Mouse (Mus musculus): ENCODE data around the gene Mtmr10. TPM values are rescaled to one million over a fixed set of nuclear protein-coding genes. Genes with fewer than 3 reads are reported as not detected.

Gene Mtmr10
- total RNA-seq (2017): 2.7 and 2.8 TPM in 2 replicates

DNA sequence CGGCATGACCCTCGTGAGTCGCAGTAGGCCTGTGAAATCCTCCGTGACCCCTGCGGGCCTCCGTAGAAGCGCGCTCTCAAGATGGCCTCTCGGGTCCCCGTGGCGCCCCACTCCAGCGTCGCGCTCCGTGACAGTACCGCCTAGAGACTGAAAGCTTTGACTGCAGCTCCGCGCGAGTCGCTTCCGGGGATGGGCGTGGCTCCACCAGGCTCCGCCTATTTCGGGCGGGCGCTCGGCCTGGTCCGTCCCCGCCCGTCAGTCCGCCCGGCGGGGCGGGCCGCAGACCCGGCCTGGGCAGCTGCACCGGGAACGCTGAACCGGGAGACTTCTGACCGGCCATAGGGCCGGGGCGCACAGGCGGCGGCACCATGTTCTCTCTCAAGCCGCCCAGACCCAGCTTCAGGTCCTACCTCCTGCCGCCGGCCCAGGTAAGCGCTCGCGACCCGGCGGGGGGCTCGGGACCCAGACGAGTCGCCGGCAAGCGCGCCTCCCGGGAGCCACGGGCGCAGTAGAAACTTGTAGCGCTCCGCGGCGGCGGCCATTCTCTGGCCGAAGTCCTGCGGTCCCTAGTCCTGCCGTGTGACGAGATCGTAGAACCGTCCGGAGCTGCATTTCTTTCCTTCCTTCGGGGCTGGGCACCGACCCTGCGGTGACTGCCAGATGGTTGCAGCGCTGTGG, at the start of gene Mtmr10:
Mtmr10 (plus strand) TSS at position 240 of the 678 bp plus-strand sequence.
- ATAC-seq (replicated peaks; ENCODE audit: low read depth, poor library complexity, severe bottlenecking): peak; percentile 98

DNA sequence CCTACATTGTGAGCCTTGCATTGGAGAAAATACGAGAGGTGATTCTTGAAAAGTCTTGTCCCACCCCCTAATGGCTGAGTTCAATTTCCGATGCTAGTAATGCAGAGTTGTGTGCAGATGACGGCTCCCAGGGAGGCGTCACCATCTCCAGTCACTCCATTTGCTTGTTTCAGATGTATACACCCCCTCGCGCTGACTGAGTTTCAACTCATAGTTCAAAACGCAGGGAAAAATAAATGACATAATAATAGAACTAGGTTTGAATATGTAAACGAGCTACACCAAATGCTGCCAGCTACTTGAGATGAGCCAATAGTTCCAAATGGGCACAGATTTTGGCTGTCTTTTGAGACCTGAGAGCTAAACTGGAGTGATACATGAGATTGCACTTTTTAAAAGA, 49.7 kb upstream of the Mtmr10 start:
- ATAC-seq (replicated peaks; ENCODE audit: low read depth, poor library complexity, severe bottlenecking): no peak

DNA sequence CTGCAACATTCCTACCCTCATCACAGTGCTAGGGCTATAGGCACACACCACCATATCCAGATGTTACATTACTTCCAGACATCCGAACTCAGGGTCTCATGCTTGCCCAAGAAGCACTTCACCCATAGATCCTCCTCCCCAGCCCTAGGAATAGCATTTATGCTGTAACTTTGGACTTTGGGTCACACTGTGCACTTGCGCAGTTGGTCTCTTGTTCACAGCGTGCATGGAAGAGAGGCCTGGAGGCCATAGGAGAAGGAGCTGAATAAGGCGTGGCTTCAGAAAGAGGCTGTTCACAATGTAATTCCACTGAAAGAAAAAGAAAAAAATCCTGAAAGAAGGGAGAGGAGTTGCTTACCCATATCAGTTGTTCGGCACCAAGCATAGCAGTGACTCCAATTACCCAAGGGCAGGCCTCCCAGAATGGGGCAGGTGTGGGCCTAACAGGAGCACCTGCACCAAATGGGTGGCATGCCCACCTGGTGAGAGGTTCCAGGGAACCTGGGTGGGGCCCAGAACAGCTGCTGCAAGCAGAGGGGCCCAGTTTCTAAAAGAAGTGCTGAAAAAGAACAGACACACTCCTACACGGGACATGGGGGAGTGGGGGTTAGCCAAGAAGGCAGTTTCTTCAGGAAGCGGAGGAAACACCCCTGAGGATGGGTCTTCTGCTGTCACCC, 48.9 kb upstream of the Mtmr10 start:
- no peak for ATAC-seq (replicated peaks; ENCODE audit: low read depth, poor library complexity, severe bottlenecking)

DNA sequence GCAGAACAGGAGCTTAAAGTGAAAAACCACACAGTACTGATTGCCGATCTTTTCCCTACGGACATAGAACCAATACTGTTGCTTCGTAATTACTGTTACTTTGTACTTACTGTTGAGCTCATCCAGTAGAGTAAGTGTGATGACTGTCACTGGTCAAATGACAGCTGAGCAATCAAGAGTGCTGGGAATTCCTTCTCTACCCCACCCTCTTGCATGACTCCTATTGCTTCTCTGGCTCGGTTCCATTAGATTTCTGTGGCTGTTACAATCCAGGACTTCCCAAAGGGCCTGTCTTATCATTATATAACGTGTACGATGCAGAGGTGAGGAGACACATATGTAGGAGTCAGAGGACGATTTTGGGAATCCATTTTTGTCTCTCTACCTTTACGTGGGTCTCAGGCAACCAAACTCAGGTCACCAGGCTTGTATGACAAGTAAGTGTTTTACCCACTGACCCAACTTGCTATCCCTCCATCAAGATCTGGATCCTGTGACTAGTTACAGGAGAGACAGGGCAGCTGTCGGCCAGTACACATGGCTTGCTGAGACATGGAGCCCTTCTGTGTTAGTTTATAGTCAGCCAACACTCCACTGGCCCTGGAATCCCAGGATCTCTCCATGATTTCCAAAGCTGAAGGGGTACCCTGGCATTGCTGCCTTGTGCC, 48.2 kb upstream of the Mtmr10 start:
- ATAC-seq (replicated peaks; ENCODE audit: low read depth, poor library complexity, severe bottlenecking): no peak

DNA sequence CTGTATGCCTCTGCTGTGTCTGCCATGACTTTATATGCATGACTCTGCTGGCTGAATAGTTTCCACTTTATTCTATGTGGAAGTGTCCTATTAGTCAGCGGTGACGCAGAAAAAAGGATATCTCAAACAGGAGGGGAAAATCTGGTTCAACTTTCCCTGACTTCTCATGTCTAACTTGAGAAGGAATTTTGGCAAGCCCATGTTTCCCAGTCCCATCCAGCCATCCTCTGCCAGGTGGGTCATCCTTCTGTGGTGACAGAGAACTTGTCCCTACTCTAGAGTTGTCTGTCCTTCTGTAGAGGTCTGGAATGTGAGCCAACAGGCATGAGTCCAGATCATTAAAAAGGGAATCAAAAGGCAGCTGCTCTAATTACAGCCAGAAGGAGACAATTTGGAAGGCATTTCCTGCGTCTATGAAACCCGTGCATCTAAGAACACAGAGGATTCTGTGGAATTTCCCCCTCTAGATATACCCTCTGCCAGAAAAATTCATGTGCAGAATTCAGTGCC, 47.6 kb upstream of the Mtmr10 start:
- no peak for ATAC-seq (replicated peaks; ENCODE audit: low read depth, poor library complexity, severe bottlenecking)

DNA sequence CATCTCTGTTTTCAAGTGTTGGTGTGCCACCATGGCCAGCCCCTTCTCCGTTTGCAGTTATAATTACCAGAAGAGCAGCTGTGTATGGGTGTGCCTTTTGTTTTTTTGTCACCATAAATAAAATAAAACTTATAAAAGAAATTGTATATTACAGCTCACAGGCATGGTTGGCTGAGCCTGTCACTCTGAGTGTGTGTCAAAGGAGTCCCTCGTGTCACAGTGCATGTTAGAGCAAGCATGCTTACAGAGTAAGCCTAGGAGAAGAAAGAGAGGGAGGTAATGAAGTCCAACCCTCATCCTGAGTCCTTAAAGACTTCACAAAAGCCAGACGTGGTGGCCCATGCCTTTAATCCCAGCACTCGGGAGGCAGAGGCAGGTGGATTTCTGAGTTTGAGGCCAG, 45.0 kb upstream of the Mtmr10 start:
- no peak for ATAC-seq (replicated peaks; ENCODE audit: low read depth, poor library complexity, severe bottlenecking)

DNA sequence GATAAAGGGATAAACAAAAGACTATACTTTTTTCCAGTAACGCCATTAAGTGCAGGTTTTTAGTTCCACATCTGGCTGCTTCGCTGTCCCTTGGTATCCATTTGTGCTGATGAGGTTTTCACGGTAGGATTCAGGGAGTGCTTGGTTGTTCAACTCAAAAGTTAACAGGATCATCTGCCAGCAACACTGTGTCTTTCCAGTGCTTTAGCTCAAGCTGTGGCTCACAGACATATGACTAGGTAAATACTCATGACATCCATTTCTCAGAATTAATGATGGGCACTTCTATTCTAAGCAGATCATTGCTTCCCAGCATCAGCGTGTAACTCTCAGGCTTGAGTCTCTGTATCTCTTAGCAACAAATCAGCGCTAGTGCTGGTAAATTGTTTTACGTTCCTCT, 43.1 kb upstream of the Mtmr10 start:
- no peak for ATAC-seq (replicated peaks; ENCODE audit: low read depth, poor library complexity, severe bottlenecking)

DNA sequence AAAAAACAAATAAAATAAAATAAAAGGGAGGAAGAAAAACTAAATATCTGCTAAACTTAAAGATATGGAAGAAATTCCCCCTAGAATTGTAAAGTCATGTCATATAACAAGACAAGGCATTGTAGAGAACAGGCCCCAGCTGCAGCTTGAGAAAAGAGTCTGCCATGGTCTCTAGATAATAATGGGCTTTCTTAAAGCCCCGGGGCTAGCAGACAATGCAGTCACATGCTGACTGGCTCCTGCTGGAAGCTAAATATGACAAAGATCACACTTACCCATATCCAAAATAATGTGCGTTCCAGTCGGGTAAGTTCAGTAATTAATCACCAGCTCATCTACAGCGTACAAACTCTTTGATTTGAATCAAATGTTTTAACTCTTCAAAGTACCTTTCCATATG, 40.7 kb upstream of the Mtmr10 start:
- no peak for ATAC-seq (replicated peaks; ENCODE audit: low read depth, poor library complexity, severe bottlenecking)

DNA sequence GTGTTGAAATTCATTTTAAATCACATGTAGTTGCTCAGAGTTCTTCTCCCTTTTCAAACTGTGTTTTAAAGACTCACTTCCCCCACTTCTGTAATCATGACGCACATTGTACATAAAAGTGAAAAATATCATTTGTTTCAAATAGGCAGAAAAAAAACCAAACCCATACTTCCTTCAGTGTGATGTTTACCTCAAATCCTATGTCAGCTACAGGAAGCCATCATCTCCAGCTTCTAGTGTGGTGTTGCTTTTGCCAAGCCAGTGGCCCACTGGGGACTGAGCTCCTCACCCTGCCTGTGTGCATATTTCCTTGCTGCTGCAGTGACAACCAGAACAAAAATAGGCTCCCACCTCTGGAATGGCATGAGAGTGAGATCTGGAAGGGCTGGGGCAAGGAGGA, 39.1 kb upstream of the Mtmr10 start:
- ATAC-seq (replicated peaks; ENCODE audit: low read depth, poor library complexity, severe bottlenecking): no peak

DNA sequence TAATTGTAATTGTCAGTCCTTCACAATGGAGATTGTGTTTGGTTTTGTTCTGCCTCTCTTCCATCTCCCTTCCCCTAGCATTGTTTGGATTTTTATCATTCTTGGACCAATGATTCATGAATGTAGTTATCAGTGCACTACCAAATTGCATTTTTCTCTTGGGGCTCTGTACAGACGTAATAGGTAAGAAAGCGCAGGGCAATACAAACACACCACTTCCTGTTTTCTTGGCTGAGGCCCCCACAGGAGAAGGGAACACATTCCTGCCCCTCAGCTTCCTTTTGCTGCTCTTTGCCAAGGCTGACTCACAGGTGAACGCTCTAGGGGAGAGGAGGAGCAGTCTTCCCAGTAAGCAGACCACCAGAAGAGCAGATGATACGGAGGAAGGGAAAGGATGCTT, 37.7 kb upstream of the Mtmr10 start:
- ATAC-seq (replicated peaks; ENCODE audit: low read depth, poor library complexity, severe bottlenecking): no peak

DNA sequence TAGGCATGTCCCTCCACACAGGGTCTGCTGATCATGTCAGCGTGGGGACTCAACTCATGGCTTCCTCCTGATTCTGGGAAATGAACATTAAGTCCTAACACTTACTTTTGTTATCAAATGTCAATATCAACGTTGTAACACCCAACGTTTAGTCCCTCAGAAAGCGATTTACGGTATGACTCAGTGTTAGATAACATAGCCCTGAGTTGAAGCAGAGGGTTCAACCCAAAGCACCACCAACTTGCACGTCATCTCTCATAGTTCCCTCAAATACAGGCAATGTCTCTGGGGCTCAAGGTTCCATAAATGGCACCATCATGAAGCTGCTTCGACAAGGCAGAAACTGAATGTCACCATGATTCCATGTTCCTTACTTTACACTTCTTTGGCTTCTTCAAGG, 37.0 kb upstream of the Mtmr10 start:
- no peak for ATAC-seq (replicated peaks; ENCODE audit: low read depth, poor library complexity, severe bottlenecking)

DNA sequence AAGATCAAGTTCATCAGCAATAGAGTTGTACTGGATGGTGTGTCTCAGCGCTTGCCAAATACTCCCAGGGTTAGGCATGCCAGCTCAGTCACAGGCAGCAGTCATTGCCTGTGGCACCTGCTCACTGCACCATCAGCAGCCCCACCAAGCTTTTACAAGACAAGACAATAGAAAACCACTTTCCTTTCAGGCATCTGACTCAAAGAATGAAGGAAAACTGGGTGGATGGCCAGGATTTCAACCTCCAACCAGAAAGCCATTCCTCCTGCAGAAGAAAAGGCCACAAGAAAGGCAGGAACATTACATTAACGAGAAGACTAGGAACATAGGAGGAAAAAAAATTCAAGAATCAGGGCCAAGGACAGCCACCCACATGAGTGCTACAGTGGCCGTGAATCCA, 33.7 kb upstream of the Mtmr10 start:
- ATAC-seq (replicated peaks; ENCODE audit: low read depth, poor library complexity, severe bottlenecking): no peak

DNA sequence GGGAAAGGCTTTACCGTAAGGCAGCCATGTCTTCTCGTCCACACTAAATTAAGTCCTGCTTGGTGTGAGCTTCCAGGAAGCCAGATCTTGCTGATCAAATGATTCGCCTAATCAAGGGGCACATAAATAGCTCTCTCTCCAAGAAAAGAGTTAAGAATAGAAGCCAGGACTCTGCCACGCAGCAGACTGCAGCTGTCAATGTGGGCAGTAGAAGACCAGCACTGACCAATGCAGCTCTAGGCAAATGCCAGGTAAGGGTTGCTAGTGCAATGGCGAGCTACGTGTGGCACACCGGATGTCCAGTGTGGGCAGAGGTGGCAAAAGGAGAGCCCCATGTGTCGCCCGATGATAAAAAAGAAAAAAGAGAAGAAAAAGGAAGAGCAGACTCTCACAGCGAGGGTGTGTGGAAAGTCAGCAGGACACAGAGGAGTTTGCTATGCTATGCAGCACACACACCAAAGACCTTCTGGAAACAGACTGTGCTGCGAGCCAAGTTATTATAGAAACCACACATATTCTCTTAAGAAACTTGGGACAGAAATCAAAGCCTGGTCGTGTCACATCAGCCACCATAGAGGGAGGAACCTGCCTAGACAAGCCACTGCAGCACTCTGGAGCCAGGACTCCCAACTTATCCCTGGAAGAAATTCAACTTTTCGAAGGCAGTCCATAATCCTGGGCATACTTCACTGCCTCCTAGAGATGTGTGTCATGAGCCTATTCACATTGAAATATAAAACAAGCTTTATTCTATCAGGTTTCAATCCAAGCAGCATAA, 21.8 kb upstream of the Mtmr10 start:
- no peak for ATAC-seq (replicated peaks; ENCODE audit: low read depth, poor library complexity, severe bottlenecking)

DNA sequence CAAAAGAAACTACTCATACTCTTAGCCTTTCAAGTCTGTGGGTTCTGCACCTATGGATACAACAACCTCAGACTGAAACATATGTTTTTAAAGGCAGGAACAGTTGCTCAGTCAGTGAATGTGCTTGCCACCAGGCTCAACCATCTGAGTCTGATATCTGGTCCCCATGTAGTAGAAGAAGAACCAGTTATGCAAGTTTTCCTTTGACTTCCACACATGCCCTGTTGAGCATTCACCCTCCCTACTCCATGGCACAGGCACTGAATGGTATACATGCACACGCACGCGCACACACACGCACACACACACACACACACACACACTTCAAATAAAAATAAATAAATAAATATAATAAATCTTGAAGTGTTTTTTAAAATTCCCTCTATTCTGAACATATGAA, 20.9 kb upstream of the Mtmr10 start:
- ATAC-seq (replicated peaks; ENCODE audit: low read depth, poor library complexity, severe bottlenecking): no peak

DNA sequence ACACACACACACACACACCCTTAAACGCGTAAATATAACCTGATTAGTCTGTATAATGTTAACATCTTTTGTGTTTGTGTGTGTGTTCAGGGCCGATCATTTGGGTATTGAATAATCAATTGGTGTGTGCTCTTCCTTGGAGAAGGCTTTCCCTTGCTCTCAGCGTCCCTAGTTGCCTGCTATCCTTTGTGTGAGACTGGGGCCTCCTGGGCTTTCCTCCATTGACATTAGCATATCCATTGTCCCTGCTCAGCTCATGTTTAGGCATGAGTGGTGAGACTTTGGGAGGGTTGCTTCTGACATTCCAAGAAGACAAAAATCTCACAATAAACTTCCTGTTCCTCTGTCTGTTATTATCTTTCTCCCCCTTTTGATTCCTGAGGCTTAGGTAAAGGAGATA, 15.5 kb upstream of the Mtmr10 start:
- no peak for ATAC-seq (replicated peaks; ENCODE audit: low read depth, poor library complexity, severe bottlenecking)

DNA sequence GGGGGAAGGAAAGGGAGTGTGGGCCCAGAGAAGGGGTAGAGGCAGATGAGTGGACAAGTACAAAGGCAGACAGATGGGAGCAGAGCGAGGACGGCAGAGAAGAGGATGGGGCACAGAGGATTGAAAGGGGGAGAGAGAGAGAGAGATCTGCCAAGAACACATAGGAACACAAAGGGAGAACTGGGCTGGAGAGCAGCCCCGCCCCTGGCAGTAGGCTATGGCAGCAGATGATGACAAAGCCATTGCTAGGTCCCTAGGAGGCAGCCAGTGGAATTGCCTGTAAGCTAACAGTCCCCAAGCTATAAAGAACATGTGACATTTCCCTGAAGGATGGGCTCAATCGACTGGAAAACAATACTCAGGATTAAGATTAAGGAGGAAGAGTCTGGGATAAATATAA, 11.9 kb upstream of the Mtmr10 start:
- no peak for ATAC-seq (replicated peaks; ENCODE audit: low read depth, poor library complexity, severe bottlenecking)

DNA sequence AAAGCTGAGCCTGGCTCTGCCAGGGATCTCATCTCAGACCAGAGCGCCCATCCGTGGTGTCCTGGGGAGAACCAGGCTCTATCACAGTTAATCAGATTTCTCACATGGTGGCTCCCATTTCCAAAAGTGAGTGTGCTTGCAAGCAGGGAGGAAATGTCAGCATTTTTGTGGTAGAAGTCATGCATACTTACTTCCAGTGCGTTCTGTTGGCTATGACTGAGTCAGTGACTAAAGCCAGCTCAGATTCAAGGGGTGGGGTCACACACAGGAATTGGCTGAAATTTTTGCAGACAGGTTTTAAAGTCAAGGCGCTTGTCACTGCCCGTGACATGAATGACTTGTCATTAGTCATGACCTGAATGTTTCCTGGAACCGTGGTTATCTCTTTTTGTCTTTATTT, 10.5 kb upstream of the Mtmr10 start:
- no peak for ATAC-seq (replicated peaks; ENCODE audit: low read depth, poor library complexity, severe bottlenecking)

DNA sequence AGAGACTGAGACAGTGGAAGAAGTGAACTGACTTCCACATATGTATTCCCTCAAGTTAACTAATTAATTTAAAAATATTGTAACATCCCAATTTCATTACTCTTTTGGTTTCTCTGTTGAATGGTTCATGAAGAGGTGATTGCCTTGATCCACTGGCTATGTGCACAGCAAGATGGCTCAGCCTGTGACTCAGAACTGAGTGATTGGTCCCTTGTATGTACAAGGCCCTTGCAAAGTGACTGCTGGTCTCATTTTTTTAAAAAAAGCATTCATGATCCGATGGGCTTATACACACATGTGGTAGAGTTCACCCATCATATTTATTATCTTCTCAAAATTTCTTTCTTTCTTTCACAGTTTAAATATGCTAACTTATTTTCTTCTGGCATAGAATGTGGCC, 8.9 kb upstream of the Mtmr10 start:
- ATAC-seq (replicated peaks; ENCODE audit: low read depth, poor library complexity, severe bottlenecking): no peak

DNA sequence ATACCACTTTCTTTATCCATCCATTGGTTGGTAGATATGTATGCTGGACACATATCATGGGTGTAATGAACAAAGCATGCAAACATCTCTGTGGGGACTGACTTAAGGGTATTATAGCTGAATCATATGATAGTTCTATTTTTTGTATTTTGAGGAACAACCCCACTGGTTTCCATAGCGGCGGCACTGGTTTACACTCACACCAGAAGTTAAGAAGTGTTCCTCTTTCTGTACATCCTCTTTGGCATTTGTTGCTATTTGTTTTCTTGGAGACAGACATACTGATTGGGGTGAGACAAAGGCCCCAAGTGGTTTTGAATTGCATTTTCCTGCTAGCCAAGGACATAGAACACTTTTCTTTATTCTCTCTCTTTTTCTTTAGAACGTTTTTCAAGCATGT, 7.9 kb upstream of the Mtmr10 start:
- ATAC-seq (replicated peaks; ENCODE audit: low read depth, poor library complexity, severe bottlenecking): peak; percentile 93

DNA sequence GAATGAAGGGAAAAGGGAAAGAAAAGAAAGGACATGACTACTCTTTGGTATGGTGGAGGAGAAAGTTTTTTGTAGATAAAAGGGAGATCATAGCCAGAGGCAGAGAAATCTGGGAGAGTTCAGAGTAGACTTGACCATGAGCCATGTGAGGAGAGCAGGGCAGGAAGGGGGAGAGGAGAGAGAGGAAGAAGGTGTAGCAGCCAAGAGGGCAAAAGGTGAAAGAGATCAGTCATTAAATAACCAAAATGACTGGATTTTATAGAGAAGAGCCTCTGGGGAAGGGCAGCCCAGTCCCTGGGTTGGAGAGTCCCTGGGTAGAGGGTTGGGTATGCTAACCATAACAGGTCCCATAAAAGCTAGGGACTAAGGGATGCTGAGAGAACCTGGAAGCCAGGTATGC, 887 bp upstream of the Mtmr10 start:
- ATAC-seq (replicated peaks; ENCODE audit: low read depth, poor library complexity, severe bottlenecking): no peak

DNA sequence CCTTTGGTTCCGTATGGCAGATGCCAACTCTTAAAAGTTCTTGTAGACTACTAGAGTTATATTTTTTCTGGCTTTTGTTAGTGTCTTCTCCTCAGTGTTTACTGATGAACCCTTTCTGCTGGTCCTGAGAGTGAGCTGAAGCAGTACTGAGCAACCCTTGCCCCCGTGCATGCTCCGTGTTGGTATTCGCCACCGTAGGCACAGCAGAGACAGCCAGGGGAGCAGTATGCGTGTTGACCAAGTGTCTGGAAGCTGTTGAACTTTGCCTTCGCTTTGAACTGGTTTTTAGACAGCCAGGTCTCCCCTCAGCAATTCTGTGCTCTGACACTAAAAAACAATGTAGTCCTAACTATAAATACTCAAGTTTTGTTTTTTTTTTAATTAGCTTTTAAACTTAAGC, 2.0 kb downstream of the Mtmr10 start:
- no peak for ATAC-seq (replicated peaks; ENCODE audit: low read depth, poor library complexity, severe bottlenecking)

Measured in common myeloid progenitor, adult 5-6 weeks (primary cell).